Mouse (Mus musculus): ENCODE results near the gene 1700011L22Rik.

- TF ChIP-seq POLR2A (IDR thresholded peaks at IDR 0.05; ENCODE audit: borderline replicate concordance, extremely low read depth, low read depth, low read length), result no peak
- no peak for TF ChIP-seq CTCF (IDR thresholded peaks at IDR 0.05; ENCODE audit: insufficient read depth, low read length)
These were observed 45.5 kb upstream of the 1700011L22Rik start for GRCm38 (mm10) chr8:79293841-79294240.

All from lung, adult 2 months (tissue).